Mouse (Mus musculus) thymus, adult 18-20 months (tissue): Measurements from ENCODE around the gene Anxa3.

Experiments used
- DNase-seq, 2 experiments: peaks; one replicate each; pipeline ENCODE4 v3.0.0; 2022; ENCODE audit warnings: mixed read lengths in 2 of 2

Anxa3 gene

DNA sequence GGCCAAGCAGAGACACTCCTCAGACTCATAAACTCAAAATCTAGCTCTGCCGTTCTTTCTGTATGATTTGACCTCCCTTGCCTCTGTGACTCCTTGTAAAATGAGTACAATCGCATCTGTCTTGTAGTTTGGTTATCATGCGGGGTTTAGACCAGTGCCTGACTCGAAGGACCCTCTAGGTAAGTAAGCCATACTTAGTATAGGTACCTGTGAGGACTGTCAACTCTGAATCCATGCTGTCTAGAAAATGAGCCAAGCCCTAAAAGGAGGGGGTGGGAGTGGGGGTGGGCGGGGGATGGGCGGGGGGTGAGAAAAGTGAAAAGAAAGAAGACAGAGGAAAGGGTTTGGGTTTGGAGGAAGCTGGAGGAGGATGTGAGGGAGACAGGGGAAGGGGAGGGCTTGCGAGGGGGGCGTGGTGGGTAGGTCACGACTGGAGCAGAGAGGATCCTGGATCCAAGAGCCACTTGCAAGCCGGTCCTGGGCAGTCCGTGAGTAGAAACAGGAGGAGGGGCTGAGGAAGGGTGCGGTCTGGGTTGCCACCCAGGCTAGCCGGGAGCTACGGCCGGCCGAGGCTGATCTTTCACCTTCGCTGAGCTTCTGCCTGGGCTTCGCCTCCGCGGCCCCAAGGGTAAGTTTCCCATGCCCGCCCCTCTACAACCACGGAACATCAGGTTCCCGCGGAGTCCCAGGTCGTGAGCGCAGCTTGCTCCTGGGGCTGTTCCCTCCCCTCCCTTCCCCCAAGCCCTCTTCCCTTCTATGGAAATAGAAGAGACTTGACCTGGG is at the start of gene Anxa3:
TSS of gene Anxa3 (plus strand) at position 404 of the 783 bp plus-strand sequence.
- DNase-seq = no peak

- DNase-seq = no peak
Measured at GRCm38 (mm10) chr5:96747195-96747984, 45.7 kb upstream of the Anxa3 start.

DNA sequence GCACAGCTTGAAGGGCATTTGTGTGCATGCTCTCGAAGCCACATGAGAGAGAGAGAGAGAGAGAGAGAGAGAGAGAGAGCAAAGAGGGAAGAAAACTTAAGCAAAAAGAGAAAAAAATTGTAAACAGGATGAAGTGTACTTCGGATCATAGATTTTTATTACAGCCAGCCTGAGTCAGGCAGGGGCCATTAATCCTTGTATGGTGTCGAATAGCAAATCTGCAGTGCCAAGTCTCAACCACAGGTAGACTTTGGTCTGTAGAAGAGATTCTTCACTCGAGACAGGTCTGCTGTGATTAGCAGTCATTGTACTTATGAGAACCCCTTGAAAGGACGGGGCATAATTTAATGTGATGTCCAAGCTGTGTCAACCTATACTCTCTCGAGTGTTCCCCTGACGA is 35.5 kb upstream of the Anxa3 start:
- no peak for DNase-seq

- DNase-seq = no peak
Measured at GRCm38 (mm10) chr5:96762021-96762420, 31.1 kb upstream of the Anxa3 start.

GRCm38 (mm10) chr5:96768846-96769471 is 24.2 kb upstream of the Anxa3 start:
- DNase-seq = no peak

GRCm38 (mm10) chr5:96783506-96784288 is 9.4 kb upstream of the Anxa3 start:
- DNase-seq = no peak

DNA sequence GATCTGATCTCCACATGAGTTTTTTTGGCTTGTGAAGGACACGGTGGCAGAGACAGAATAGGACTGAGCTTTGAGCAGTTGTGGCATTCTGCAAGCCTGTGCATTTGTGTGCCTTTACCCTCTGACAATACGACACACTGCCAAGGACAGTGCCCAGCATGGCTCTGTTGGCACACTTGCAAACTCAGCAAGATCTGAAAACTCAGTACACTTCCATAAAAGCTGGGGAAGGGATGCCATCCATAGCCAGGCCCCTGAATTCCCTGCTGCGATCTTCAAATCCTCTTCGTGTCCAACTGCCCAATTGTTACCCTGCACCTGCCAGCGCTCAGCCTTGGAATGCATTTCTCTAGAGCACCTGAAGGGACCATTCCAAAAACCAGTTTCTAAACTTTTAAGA is 8.0 kb upstream of the Anxa3 start:
- no peak for DNase-seq

DNA sequence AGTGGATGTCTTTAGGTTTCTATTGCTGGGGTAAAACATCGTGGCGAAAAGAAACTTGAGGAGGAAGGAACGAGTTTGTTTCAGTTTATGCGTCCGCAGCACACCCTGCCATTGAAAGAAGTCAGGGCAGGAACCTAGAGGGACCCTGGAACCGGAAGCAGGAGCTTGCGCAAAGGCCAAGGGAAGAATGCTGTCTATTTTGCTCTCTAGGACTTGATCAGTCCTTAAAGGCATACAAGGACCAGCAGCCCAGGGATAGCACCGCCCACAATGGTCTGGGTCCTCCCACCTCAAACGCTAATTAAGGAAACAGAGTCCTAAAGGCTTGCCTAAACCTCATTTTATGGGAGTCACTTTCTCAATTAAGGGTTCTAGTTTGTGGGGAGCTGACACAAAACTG is 717 bp upstream of the Anxa3 start:
- DNase-seq = no peak

DNA sequence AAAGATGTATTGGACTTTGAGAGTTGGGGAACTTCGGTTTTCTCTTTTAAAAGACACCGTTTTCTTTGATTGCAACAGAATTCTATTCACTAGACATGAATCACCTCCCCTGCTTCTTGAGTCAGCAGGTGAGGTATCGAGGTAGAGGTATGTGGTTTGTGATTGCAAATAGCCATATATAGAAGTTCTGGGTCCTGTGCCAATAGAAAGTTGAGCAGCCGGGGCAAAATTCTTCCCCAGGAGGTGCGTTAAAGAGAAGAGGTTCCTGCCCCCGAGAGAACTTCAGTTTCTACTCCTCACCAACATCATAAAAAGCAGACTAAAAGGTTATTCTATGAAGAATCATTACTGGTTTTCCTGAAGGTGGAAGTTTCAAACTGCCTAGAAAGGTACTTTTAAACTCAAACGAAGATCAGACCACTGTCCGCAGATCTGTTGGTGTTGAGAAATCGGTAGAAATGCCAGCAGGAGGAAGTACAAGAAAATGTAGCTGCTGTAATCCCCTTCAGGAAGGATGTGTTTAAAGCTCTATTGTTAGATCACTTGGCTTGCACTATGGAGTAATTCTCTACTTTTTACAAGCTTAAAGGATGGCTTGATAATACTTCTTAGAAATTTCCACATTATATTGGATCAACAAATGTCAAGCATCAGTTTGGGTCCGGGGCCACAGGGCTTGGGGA is 955 bp downstream of the Anxa3 start:
- no peak for DNase-seq

DNA sequence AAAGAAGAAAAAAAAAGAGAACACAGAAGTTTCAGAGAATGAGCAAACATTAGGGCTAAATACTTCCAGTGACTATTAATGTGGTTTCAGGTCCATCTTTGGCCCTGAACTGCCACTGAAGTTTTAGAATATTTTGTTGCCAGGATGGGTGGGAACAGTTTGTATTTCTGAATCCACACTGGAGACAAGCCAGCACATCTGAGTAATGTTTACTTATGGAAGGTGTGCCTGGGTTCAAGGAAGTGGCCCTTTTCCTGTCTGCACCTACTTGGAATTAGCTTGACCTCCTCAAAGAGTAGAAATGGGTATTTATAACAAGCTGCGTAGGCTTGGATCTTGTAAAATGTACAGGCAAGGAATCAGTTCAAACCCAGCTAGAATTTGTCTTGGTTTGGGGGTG is 2.6 kb downstream of the Anxa3 start:
- DNase-seq = no peak

DNA sequence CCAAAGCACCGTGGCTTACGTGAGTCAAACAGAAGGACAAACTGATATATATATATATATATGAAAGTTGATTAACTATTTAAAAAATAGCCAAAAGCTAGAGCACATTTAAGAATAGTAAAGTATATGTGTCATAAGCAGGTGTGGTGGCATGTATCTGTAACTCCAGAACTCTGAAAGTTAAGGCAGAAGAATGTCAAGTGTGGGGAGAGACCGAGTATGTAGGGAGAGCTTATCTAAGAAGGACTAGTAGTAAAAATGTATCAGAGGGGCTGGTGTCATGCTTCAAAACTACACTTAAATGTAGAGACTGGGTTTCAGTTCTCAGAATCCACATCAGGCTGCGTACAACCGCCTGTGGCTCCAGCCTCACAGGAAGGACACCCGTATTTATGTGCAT is 4.3 kb downstream of the Anxa3 start:
- no peak for DNase-seq

GRCm38 (mm10) chr5:96799165-96799564 is 6.0 kb downstream of the Anxa3 start:
- DNase-seq = no peak

GRCm38 (mm10) chr5:96799969-96800368 is 6.8 kb downstream of the Anxa3 start:
- no peak for DNase-seq

DNA sequence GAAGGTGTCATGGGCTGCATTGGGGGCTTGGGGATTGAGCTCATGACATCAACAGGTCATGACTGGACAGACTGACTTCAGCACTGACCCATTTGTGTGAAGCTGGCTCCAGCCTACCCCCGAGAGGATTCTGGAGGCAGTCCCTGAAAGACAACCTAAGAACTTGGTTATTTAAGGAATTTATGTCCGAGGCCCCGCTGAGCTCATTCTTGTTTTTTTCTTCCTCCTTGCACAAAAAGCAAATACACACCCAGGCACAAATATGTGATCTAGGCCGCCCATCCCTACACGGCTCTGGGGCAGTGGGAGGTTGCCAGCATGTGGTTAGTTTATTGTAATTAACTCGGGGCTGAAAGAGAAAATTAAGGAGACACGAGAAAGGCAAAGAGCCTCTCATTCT is 9.0 kb downstream of the Anxa3 start:
- no peak for DNase-seq

- no peak for DNase-seq
Measured at GRCm38 (mm10) chr5:96803091-96803490, 10.0 kb downstream of the Anxa3 start.

DNA sequence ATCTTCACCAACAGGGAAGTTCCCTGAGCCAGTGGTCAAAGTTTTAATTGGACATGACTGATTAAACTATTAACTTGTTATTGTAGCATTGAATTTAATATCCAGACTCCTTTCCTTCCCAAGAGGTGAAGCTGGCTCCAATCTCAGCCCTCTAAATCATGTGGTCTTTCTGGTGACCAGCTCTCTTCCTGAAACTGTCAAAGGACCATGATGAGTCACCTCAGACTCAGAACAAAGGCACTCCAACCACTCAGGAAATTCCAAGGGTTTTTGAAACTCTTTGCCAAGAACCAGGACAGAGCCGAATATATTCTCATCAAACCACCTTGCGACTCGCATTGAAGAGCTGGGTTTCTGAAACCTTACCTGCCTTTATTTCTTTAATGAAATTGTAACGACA is 11.2 kb downstream of the Anxa3 start:
- DNase-seq = no peak

DNA sequence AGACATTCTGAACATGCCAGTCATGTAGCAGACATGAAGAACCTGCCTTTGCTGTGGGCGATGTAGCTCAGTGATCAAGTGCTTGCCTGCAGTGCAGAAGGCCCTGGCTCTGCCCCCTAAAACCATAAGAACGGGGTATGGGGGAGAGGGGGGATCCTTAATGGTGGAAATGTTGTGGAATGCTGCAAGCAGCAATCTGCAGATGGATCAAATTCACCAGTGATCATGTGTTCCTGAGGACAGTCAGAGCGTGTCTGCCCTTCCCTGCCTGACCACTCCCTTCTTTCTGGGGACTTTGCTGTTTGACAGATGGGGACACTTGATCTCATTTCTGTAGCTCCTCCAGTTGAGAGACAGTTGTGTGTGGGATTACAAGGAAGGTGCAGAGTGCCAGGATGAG is 11.7 kb downstream of the Anxa3 start:
- DNase-seq = no peak

GRCm38 (mm10) chr5:96810620-96811019 is 17.5 kb downstream of the Anxa3 start:
- no peak for DNase-seq

GRCm38 (mm10) chr5:96824769-96825327 is 31.7 kb downstream of the Anxa3 start:
- no peak for DNase-seq

GRCm38 (mm10) chr5:96827176-96827575 is 34.0 kb downstream of the Anxa3 start:
- no peak for DNase-seq

- DNase-seq = no peak
Measured at GRCm38 (mm10) chr5:96834338-96834737, 41.2 kb downstream of the Anxa3 start.

DNA sequence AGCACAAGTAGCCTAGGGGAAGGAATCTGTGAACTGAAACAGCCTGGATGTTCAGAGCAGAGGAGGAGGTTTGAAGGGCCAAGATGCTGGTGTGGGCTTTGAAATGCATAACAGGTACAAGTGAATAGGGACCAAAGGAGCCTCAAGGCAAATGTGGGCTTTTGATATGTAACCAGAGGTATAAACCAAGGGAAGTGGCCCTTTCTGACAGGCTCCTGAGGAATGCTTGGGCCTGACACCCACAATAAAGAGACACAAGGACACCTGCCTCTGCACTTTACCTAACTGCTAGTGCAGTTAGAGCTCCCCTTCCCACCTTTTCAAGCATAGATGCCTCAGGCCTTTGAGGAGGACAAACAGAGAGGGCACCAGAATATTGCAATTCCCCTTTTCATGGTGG is 54.8 kb downstream of the Anxa3 start:
- no peak for DNase-seq
